In genomic region chr2:93643403-93643780, GRCm38 (mm10) we compare ENCODE assay signal across 8 mouse cellular contexts. TPM values are rescaled to one million over a fixed set of nuclear protein-coding genes. Genes with fewer than 3 reads are reported as not detected.
DNase-seq lines count a peak whose midpoint lies in the region; ATAC-seq and TF ChIP-seq lines count a peak whose summit lies in the region.
"Had no signal": no experiment of that assay in that cellular context is flagged by ENCODE, and none has a peak within 500 bp of the region (broad histone marks: within the 10 kb centered on the region; RNA-seq: fewer than 3 reads in every experiment).

No protein-coding gene starts in this region.

- no peak for TF ChIP-seq EP300 in heart, postnatal 0 days (IDR thresholded peaks at IDR 0.05; ENCODE audit: low read depth)

- peaks cover 13% of the 10 kb centered on the region for H3K4me1 ChIP-seq in lung, embryonic 16.5 days (replicated peaks; ENCODE audit: control insufficient read depth, insufficient read depth, low read length)
- H3K4me1 ChIP-seq in heart, postnatal 0 days (ENCODE audit: control insufficient read depth, insufficient read depth): 0 out of 2 replicates have a peak, but pooled peaks cover 10% of the 10 kb centered on the region
- H3K4me1 ChIP-seq in limb, embryonic 15.5 days: peaks cover 46% of the 10 kb centered on the region
- H3K4me1 ChIP-seq in stomach, embryonic 15.5 days: peaks cover 22% of the 10 kb centered on the region

- intact Hi-C loops in left cerebral cortex, postnatal 25 days (cut with DNase I): no loop called here

- 3% methylated on average over 28 of the region's 28 CpGs for whole genome bisulfite sequencing in lung, embryonic 16.5 days
- 5% methylated on average over 28 of the region's 28 CpGs for WGBS in heart, postnatal 0 days
- 4% methylated on average over 28 of the region's 28 CpGs for WGBS in limb, embryonic 15.5 days
- 2% methylated on average over 28 of the region's 28 CpGs for WGBS in stomach, embryonic 15.5 days

- peak overlapping the region; percentile 53 for H3K9ac ChIP-seq in lung, embryonic 16.5 days (ENCODE audit: low read length)
- H3K9ac ChIP-seq in heart, postnatal 0 days (replicated peaks; ENCODE audit: low read depth, low read length): 0 out of 2 replicates have a peak overlapping the region, but pooled peaks have one; percentile 36
- H3K9ac ChIP-seq in limb, embryonic 15.5 days: peak overlapping the region; percentile 47; the same call in 1 of the 2 replicates
- no peak overlapping the region for H3K9ac ChIP-seq in stomach, embryonic 15.5 days

- peak overlapping the region; percentile 89 for H3K4me2 ChIP-seq in lung, embryonic 16.5 days (ENCODE audit: low read depth, low read length)
- peak overlapping the region; percentile 77 for H3K4me2 ChIP-seq in heart, postnatal 0 days (ENCODE audit: low read depth, low read length)
- H3K4me2 ChIP-seq in limb, embryonic 15.5 days: peak overlapping the region; percentile 89
- H3K4me2 ChIP-seq in stomach, embryonic 15.5 days: peak overlapping the region; percentile 85

- no peak overlapping the region for H3K27ac ChIP-seq in lung, embryonic 16.5 days (ENCODE audit: low read length)
- no peak overlapping the region for H3K27ac ChIP-seq in heart, postnatal 0 days (ENCODE audit: low read depth)
- H3K27ac ChIP-seq in limb, embryonic 15.5 days: no peak overlapping the region
- no peak overlapping the region for H3K27ac ChIP-seq in stomach, embryonic 15.5 days

- H3K36me3 ChIP-seq in lung, embryonic 16.5 days (ENCODE audit: control insufficient read depth, insufficient read depth, low read length): no peaks in the 10 kb centered on the region
- H3K36me3 ChIP-seq in heart, postnatal 0 days (replicated peaks; ENCODE audit: control insufficient read depth, insufficient read depth, low read length): no peaks in the 10 kb centered on the region
- H3K36me3 ChIP-seq in limb, embryonic 15.5 days: no peaks in the 10 kb centered on the region
- H3K36me3 ChIP-seq in stomach, embryonic 15.5 days: no peaks in the 10 kb centered on the region

- DNase-seq in lung, postnatal 14 days: no peak
- no peak for DNase-seq in heart, postnatal 0 days (ENCODE audit: low spot score)
- DNase-seq in left cerebral cortex, postnatal 25 days (ENCODE audit: low spot score in 2 of 2): no peak
- DNase-seq in gastrocnemius, postnatal 25 days: no peak
- DNase-seq: cerebellum, postnatal 36 days had no signal

- ATAC-seq in lung, embryonic 16.5 days (ENCODE audit: low read depth): no peak
- ATAC-seq in heart, postnatal 0 days (ENCODE audit: insufficient read depth, low read depth): no peak
- ATAC-seq in limb, embryonic 15.5 days (ENCODE audit: insufficient number of reproducible peaks, low FRiP score, low TSS enrichment, low read depth): no peak
- no peak for ATAC-seq in stomach, embryonic 15.5 days (ENCODE audit: insufficient read depth, low FRiP score, low read depth)

- H3K4me3 ChIP-seq in lung, embryonic 16.5 days (ENCODE audit: low read length): peak overlapping the region; percentile 54
- peak overlapping the region; percentile 54 for H3K4me3 ChIP-seq in heart, postnatal 0 days (ENCODE audit: low read depth, low read length)
- H3K4me3 ChIP-seq in limb, embryonic 15.5 days: peak overlapping the region; percentile 50
- H3K4me3 ChIP-seq in stomach, embryonic 15.5 days (replicated peaks): peak overlapping the region; percentile 43

- no peak for TF ChIP-seq CTCF in heart, postnatal 0 days (IDR thresholded peaks at IDR 0.05; ENCODE audit: low read depth)

- peaks cover 91% of the 10 kb centered on the region for H3K27me3 ChIP-seq in lung, embryonic 16.5 days (ENCODE audit: control insufficient read depth, insufficient read depth, low read depth, low read length)
- peaks cover 98% of the 10 kb centered on the region for H3K27me3 ChIP-seq in heart, postnatal 0 days (ENCODE audit: control insufficient read depth, insufficient read depth, low read length)
- H3K27me3 ChIP-seq in limb, embryonic 15.5 days: peaks cover 91% of the 10 kb centered on the region
- peaks cover 90% of the 10 kb centered on the region for H3K27me3 ChIP-seq in stomach, embryonic 15.5 days (replicated peaks)

- no peaks in the 10 kb centered on the region for H3K9me3 ChIP-seq in lung, embryonic 16.5 days (ENCODE audit: control insufficient read depth, low read length)
- no peaks in the 10 kb centered on the region for H3K9me3 ChIP-seq in heart, postnatal 0 days (replicated peaks; ENCODE audit: control insufficient read depth, low read length)
- H3K9me3 ChIP-seq in limb, embryonic 15.5 days: no peaks in the 10 kb centered on the region
- H3K9me3 ChIP-seq in stomach, embryonic 15.5 days: no peaks in the 10 kb centered on the region

RNA-seq across cellular contexts. Expression of gene Alx4, which starts 1.2 kb away (rescaled TPM):
- 0.03 TPM in 1 of 2 replicates, not detected in the other for polyA plus RNA-seq in lung, embryonic 16.5 days (2015; fragmentation: Nextera tagmentation; extraction: Ambion mirVana)
- not detected in 2 replicates for total RNA-seq in heart, postnatal 0 days (2014; rRNA removed; ENCODE audit: low replicate concordance)
- not detected in 2 replicates for polyA plus RNA-seq in heart, postnatal 0 days (2015; fragmentation: Nextera tagmentation; extraction: Ambion mirVana)
- polyA plus RNA-seq in limb, embryonic 15.5 days (2015; fragmentation: Nextera tagmentation; extraction: Ambion mirVana): 2.1 and 2.4 TPM in 2 replicates
- 0.17 and 0.19 TPM in 2 replicates for polyA plus RNA-seq in stomach, embryonic 15.5 days (2015; fragmentation: Nextera tagmentation; extraction: Ambion mirVana)
- total RNA-seq in left cerebral cortex, postnatal 25 days (2021): 1 to 10 TPM; 1.1 to 1.4 TPM
- total RNA-seq in gastrocnemius, postnatal 25 days (2021): under 1 TPM; 0.33 to 0.56 TPM
